Mouse (Mus musculus) kidney, adult 2 months (tissue): ENCODE data around the gene Abtb2. TPM values are rescaled to one million over a fixed set of nuclear protein-coding genes. Genes with fewer than 3 reads are reported as not detected.
A peak's percentile ranks its signal among the peaks of the same experiment; 100 is the strongest.

Experiments
- DNase-seq: peaks from one replicate; pipeline ENCODE4 v3.0.0; 2021
- H3K27ac ChIP-seq: fragments of 200-500 bp; 2 replicates; pipeline ENCODE4 v1.5.1; 2012; ENCODE audit warnings: low read depth, low read length, control low read depth, inconsistent platforms; ENCODE audit not compliant: insufficient read depth
- H3K27me3 ChIP-seq: fragments of 200-500 bp; replicated peaks from 2 replicates; pipeline ENCODE4 v1.6.1; 2012; ENCODE audit warnings: mild to moderate bottlenecking, moderate library complexity, low read length, inconsistent platforms; ENCODE audit not compliant: control insufficient read depth, insufficient read depth
- H3K36me3 ChIP-seq: fragments of 200-500 bp; 2 replicates; pipeline ENCODE4 v1.6.1; 2012; ENCODE audit warnings: mild to moderate bottlenecking, moderate library complexity, low read length, inconsistent platforms; ENCODE audit not compliant: control insufficient read depth, insufficient read depth
- H3K4me1 ChIP-seq: fragments of 200-500 bp; 2 replicates; pipeline ENCODE4 v1.6.1; 2011; ENCODE audit warnings: low read length; ENCODE audit not compliant: control insufficient read depth, insufficient read depth
- H3K4me3 ChIP-seq: fragments of 200-500 bp; 2 replicates; pipeline ENCODE4 v1.5.1; 2011; ENCODE audit warnings: mild to moderate bottlenecking, low read depth, low read length, control low read depth; ENCODE audit not compliant: insufficient read depth
- CTCF ChIP-seq: fragments of 200-500 bp; conservative IDR thresholded peaks from 2 replicates; pipeline ENCODE4 v1.5.1; 2011; ENCODE audit warnings: low read depth, mild to moderate bottlenecking, control low read depth, low read length, moderate library complexity, mixed read lengths; ENCODE audit not compliant: insufficient read depth, insufficient read length
- POLR2A ChIP-seq: fragments of 200-500 bp; IDR thresholded peaks from one replicate; pipeline ENCODE4 v1.6.1; 2011; ENCODE audit warnings: low read depth, low read length, control low read depth
- WGBS: fragments of 180-500 bp; shearing (Covaris S2); methylation state at CpG from one replicate; pipeline ENCODE4 v1.1.7; 2018; 5-methylcytosine and 5-hydroxymethylcytosine counted together
- polyA plus RNA-seq: library from polyadenylated mRNA; depleted of rRNA; stranded (reverse); fragments of >200 nt; gene quantifications from 2 replicates; pipeline ENCODE4 v1.2.3, GENCODE M21; 2012

Abtb2 gene
- polyA plus RNA-seq, 1 experiment = 11.6 TPM

GRCm38 (mm10) chr2:103603869-103604268, 37.8 kb downstream of the Abtb2 start:
- Histone ChIP-seq H3K36me3 (no peaks in the 10 kb centered on the region), H3K4me3 (no peak overlapping the region), H3K27ac (no peak overlapping the region), H3K27me3 (no peaks in the 10 kb centered on the region), H3K4me1 (peaks cover 27% of the 10 kb centered on the region)
- no peak for TF ChIP-seq CTCF
- no peak for TF ChIP-seq POLR2A
- DNase-seq = no peak
- WGBS = 92% methylated on average over 1 of the region's 1 CpGs

- Histone ChIP-seq H3K36me3 (no peaks in the 10 kb centered on the region), H3K4me1 (peaks cover 22% of the 10 kb centered on the region), H3K27ac (no peak overlapping the region), H3K27me3 (no peaks in the 10 kb centered on the region), H3K4me3 (no peak overlapping the region)
- DNase-seq = no peak
- 92% methylated on average over 4 of the region's 4 CpGs for WGBS
- TF ChIP-seq CTCF (no peak), POLR2A (no peak)
These were observed 39.8 kb downstream of the Abtb2 start for GRCm38 (mm10) chr2:103605805-103606498.

GRCm38 (mm10) chr2:103607926-103608325, 41.8 kb downstream of the Abtb2 start:
- Histone ChIP-seq H3K4me3 (no peak overlapping the region), H3K27ac (no peak overlapping the region), H3K27me3 (no peaks in the 10 kb centered on the region), H3K4me1 (peaks cover 15% of the 10 kb centered on the region), H3K36me3 (no peaks in the 10 kb centered on the region)
- TF ChIP-seq POLR2A = no peak
- no peak for TF ChIP-seq CTCF
- no peak for DNase-seq
- WGBS = 74% methylated on average over 10 of the region's 10 CpGs

- no peak for TF ChIP-seq CTCF
- TF ChIP-seq POLR2A = no peak
- peak; percentile 67 for DNase-seq
- Histone ChIP-seq H3K4me3 (no peak overlapping the region), H3K27ac (peak overlapping the region; percentile 50), H3K27me3 (no peaks in the 10 kb centered on the region), H3K36me3 (no peaks in the 10 kb centered on the region), H3K4me1 (peaks cover 15% of the 10 kb centered on the region)
- 23% methylated on average over 1 of the region's 1 CpGs for WGBS
These were observed 42.8 kb downstream of the Abtb2 start for GRCm38 (mm10) chr2:103608947-103609346.

GRCm38 (mm10) chr2:103609499-103609898, 43.4 kb downstream of the Abtb2 start:
- Histone ChIP-seq H3K27me3 (no peaks in the 10 kb centered on the region), H3K4me1 (peaks cover 15% of the 10 kb centered on the region), H3K36me3 (no peaks in the 10 kb centered on the region), H3K4me3 (no peak overlapping the region), H3K27ac (0 out of 2 replicates have a peak overlapping the region, but pooled peaks have one; percentile 50)
- peak; percentile 54 for DNase-seq
- TF ChIP-seq POLR2A (no peak), CTCF (no peak)
- 35% methylated on average over 3 of the region's 3 CpGs for WGBS

GRCm38 (mm10) chr2:103610831-103611535, 44.9 kb downstream of the Abtb2 start:
- TF ChIP-seq CTCF (no peak), POLR2A (no peak)
- H3K27ac ChIP-seq = no peak overlapping the region
- no peak overlapping the region for H3K4me3 ChIP-seq
- no peaks in the 10 kb centered on the region for H3K27me3 ChIP-seq
- H3K4me1 ChIP-seq = peaks cover 15% of the 10 kb centered on the region
- 87% methylated on average over 8 of the region's 8 CpGs for WGBS
- H3K36me3 ChIP-seq = no peaks in the 10 kb centered on the region
- no peak for DNase-seq

GRCm38 (mm10) chr2:103613865-103614264, 47.8 kb downstream of the Abtb2 start:
- no peaks in the 10 kb centered on the region for H3K27me3 ChIP-seq
- no peak for TF ChIP-seq POLR2A
- TF ChIP-seq CTCF = no peak
- no peak overlapping the region for H3K4me3 ChIP-seq
- H3K27ac ChIP-seq = no peak overlapping the region
- H3K4me1 ChIP-seq = peaks cover 11% of the 10 kb centered on the region
- WGBS = 73% methylated on average over 3 of the region's 3 CpGs
- no peaks in the 10 kb centered on the region for H3K36me3 ChIP-seq
- DNase-seq = no peak
